Mouse (Mus musculus) retina, adult 2 months (tissue): ENCODE results near the gene Smyd1.

Experiments used
- DNase-seq: peaks from one replicate; pipeline ENCODE4 v3.0.0-alpha.2; 2012; ENCODE audit warnings: low read depth, low spot score

Smyd1 gene

DNA sequence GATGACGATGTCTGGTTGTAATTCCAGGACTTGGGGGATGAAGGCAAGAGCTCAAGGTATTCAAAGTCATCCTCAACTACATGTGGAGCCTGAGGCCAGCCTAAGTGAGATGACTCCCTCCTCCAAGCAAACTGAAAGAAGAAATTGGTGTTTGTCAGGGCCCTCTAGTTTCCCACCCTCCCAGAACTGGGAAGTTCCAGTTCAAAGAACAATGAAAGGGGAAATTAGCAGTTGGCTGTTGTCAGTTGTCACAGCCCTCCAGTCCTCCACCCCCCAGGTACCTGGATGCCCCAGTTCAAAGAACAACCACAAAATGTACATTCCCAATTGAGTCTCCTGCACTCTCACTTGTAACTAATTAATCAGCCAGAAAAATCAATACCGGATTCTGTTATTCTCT lies 113.3 kb downstream of the Smyd1 start:
- no peak for DNase-seq

DNA sequence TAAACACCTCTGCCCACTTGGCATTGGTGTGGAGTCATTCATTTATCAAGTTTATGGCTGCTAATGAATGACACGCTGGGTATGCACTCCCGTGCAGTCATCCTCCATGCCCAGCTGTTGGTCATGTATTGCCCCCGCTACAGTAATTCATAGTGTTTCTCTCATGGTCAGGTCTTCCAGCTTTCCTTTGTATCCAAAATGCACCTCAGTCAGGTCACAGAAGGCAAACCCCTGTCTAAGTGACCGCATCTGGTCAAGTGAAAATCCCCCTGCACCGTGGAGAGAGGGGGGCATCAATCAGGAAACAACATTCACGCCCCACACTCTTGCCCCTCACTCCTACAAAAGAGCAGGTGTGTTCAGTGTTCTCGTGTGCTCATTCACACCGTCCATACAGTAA lies 117.9 kb downstream of the Smyd1 start:
- DNase-seq = no peak

DNA sequence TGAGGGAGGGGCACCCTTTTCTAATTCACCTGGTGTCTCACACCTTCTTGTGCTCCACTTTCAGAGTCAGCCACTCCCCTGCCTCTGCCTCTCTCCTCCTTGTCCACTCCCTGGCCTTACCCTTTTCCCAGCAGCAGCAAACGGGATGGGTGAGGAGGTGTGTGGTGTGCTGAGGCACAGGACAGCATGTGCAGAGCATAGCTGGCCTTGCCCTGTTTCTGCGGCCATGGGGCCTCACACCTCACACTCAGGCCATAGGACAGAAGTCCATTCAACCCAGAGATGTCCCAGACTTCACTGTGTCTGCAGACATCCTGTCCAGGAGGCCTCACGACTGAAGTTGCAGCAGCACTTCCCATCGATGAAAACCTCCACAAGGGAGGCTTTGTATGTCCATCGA lies 118.4 kb downstream of the Smyd1 start:
- no peak for DNase-seq

DNA sequence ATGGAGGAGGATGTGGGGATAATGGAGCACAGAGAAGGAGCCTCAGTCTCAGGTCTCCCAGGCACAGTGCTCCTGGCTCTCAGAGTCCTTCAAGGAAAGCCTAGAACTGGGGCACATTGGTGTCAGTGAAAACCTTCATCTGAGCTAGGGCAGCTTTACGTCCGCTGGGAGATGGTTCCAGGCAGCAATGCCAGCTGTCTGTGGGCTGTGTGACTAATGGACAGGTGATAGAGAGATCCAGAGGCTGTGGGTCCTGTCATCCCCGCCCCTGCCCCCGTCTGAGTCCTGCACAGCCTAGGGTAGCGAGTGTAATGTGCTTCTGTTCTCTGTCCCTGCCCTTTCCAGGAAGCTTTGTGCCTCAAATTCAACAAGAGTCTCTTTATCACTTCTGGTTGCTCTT lies 120.1 kb downstream of the Smyd1 start:
- no peak for DNase-seq

DNA sequence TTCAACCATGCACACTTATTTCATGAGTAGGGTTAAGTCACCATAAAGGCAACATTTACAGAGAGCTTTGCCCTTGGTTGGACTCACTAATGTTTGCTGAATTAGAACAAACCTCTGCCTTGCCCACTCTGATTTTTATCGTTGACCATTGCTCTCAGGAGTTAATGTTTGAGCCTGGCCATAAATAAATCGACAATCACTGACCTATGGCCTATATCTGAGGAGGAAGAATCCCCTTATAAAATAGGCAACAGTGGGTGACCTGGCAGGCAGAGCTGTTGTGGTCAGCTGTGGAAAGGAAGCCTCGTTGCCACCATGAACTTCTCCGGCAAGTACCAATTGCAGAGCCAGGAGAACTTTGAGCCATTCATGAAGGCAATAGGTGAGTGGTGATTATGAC lies 122.4 kb downstream of the Smyd1 start, which contains the start of gene Fabp1:
Fabp1 (plus strand) TSS at position 216 of the 400 bp plus-strand sequence.
- no peak for DNase-seq

DNA sequence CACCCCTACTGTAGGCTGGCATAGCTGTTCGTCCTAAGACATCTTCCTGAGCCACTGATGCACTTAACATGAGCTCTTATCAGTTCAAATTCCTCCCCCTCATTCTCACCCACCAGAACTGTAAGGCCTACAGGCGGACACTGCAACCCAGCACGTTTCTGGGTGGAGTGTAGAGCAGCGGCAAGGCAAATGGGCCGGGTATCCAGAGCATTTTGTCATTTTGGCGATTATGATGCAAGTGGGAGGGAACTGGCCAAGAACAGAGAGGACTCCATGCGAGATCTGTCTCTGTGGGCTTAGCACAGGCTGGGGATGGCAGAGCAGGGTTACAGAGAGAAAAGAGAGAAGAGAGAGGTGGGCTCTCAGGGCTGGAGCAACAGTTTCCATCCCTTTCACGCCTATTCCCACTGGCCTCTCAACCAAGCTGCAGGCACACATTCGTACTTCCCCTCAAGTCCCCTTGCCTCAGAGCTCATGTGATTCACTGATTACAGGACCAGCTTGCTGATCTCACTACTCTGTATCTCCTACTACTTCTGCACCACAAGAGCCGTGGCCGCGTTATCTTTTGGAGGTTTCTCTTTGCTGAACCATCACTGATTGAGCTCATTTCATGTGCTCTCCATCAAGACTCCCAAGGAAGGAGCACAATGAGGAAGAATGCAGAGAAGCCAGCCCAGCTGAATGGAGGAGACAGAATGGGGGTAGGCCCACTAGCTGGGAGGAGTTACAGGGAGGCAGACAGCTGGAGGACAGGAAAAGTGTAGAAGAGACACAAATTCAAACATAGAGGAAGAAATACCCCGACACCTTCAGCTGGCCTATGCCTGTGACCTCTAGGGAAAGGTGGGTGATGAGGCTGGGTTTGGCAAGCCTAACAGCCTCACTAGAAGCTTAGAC lies 124.1 kb downstream of the Smyd1 start:
- DNase-seq = no peak

DNA sequence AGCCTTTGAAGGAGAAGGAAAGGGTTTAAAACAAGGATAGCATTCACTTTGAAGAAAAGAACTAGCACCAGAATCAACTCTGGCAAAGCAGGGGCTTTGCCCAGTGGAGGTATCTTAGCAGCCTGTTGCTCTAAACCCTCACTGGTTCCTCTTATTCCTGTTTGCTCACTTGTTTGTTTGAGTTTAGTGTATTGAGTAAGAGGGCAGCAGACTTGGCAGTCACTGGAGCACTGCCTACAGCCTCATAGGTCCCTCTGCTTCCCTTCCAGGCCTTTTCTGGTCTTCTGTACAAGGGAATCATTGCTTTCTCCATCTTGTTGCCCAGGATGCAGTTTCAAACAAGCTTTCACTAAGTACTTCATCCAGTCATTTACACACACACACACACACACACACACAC lies 125.9 kb downstream of the Smyd1 start:
- no peak for DNase-seq

DNA sequence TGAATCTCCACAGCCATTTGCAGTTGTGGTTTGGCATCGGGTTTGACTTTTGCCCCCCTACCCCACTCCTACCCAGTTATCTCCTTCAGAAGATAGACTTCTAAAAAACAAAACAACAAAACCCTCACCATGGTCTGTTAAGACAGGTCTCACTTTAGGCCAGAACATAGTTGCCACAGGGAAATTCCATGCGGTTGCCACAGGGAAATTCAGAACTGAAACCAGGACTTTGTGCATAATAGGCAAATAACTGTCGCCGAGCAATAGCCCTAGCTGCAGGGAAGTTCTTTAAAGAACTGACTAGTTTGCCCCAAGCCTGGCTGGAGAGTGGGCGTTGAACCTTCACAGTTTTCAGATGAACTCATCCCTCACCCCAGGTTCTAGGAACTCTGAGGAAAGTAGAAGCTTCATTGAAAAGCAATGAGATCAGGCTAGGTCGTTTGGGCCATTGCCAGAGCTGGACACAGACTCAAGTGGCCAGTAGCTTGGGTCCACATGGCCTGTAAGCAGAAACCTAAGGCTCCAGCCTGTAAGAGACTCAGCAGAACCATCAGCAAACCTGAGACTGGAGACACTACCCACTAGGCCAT lies 128.8 kb downstream of the Smyd1 start:
- no peak for DNase-seq

DNA sequence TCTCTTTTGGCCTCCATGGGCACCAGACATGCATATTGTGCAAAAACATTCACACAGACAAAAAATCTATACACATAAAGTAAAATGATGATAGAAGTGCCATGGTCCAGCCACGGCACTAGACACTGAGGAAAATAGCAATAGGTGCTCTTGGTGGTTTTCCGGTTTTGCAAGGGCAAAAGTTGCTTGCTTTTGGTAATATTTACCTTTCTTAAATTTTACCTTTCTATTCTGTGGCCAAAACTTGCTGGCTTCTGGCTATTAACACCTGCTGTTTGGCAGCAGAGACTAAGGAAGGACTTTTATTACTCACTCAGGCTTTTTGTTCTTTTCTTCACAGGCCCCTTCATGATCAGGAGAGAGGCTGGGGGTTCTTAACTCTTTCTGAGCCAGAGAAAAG lies 131.5 kb downstream of the Smyd1 start:
- no peak for DNase-seq

DNA sequence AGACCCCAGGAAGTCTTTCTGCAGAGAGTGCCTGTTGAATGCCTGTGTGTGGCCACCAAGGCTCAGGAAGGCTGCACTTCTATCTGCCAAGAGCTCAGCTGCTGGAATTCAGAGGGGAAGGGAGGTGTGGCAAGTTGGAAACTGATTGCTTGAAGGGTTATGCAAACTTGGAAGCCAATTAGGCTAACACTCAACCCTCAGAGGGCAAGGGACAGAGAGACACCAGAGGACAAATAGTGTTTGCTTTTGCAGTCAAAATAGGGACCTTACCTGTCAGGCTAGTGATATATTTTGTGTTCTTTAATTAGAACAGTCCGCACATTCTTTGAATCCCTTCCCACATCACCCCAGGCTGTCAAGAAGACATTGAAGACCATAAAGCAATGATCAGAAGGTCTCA lies 132.5 kb downstream of the Smyd1 start:
- DNase-seq = no peak

DNA sequence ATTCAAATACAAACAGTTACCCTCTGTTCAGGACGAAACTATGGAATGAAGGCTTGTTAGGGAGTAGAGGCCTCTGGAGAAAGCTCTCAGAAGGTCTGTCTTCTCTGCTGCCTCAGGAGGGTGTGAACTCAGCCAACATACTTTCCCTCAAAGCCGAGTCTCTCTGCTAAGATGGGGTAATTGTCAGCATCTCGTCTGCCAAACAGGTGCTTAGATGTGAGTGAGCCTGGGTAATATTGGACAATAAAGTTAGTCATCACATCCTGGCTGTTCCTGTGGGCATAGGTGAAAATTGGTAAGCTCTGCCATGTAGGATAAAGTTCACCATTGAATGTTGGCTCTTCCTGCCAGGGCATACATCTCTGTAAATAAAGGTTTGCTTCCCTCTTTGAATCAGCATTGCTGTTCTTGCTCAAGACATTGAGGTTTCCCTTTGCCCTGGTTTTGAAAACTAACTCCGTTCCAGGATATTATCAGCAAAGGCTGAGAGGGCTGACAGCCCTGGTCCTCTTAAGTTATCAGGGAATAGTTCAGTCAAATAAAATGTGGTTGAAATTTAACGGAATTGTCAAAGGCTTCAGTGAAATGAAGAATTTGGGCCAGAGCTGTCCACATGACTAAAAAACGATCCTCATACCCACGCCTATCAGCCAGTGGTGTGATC lies 137.0 kb downstream of the Smyd1 start:
- no peak for DNase-seq

DNA sequence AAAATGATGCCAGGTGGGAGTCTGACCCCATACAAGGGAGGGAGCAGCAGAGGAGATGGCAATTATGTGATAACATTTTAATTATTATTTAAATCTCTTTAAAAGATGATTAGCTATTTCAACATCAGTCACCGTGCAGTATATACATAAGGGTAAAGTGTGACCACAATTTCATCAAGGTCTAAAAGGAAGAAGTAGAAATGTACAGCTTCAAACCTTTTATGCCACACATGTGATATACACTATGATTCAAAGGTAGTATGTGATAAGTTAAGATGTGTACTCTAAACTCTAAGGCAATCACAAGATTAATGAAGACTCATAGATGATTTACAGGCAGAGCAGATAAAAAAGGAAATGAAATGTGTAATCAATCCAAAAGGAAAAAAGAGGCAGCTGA lies 141.4 kb downstream of the Smyd1 start:
- DNase-seq = no peak

DNA sequence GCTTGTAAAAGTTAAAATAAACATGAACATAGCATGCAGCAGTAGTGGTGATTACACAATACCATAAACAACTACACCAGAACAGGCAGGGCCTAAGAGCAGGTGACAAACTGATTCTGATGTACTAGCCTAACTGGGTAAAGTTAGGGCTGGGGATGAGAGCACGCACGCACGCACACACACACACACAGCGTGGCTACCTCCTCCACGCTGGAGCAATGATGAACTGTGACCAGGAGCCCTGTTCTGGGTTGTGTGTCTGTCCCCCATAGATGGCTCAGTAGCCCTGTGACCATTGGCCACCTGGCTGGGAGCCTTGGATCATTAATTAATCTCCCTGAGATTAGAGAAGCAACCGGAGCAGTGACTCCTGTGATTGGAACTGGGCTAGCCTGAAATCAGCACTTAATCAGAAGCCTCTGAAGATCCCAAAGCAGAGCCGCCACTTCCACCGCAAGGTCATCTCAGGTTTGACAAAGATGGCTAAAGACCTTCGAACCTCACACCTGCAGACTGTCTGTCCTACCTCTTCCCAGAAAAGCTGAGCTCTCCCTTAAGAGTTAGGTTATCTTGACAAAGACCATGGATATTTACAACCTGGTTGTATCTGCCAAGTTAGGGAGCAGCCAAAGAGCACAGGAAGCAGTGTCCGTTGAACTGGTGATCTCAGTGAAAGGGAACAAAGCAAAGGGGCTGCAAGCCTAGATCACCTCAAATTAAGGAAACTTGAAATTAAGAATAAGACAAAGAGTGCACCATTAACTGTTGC lies 149.0 kb downstream of the Smyd1 start:
- DNase-seq = no peak

DNA sequence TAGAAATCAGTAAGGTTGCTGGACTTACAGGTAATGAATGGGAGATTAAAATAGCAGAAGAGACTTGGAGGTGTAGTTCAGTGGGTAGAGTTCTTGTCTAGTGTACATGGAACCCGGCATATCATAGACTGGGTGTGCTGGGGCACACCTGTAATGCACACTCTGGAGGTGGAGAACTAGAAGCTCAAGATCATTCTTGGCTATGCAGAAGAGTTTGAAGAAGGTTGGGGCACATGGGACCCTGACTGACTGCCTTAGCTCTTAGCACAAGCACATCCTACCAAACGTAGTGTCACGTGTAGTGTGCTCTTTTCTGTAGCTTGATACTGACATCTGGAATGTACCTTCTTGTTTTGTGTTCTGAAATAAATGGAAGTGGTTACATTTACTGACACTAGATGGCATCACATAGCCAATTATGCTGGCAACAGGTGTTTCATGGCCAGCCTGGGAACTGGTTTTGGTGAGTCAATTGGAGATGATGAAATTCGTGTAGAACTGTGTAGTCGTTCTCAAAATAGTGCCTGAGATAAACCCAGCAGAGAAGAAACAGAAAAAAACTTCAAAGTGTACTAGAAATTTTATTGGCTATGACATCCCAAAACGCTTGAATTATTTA lies 155.4 kb downstream of the Smyd1 start:
- DNase-seq = no peak

DNA sequence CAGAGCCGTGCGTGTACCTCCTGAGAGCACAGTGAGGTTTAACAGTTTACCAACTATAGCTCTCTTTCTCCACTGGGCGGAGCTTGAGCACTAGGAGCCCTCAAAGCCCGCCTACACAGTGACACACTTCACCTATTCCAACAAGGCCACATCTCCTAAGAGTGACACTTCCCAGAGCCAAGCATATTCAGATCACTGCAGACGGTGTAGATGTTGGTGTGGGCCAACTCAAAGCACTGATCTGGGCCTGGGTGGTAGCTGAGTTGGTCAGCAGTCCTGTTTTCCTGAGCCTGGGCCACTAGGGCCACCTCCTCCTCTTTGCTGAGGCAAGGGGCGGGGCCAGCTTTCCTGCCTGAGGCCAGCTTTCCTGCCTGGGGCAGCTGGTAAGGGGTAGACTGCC lies 157.6 kb downstream of the Smyd1 start:
- no peak for DNase-seq
